Mouse (Mus musculus) mouse trophoblast stem cell (cell line): ENCODE measurements at regions not wholly inside any gene's neighbourhood (a gene's known extent, or its start where the extent isn't known, plus 50 kb on each side); places are given as distances from the start of the nearest gene placed in this dataset.
"Not testable (repeated sequence)": the region's sequence is repeated elsewhere in the genome, so short reads cannot be mapped to it uniquely, and the experiment has no call there.

Source experiments
- in situ Hi-C, 2 experiments: fragments of 300-500 bp; cut with MseI, MboI; formaldehyde crosslinking; loops; 2 replicates in 1 of 2; 3 replicates in 1 of 2; pipeline ENCODE4 v1.15.1; 2025

- in situ Hi-C loops: no loop called here
Measured at GRCm38 (mm10) chr5:63331186-63331585, 317.7 kb upstream of the Nwd2 start.

- in situ Hi-C loops: no loop called here
Measured at GRCm38 (mm10) chr5:63351108-63351507, 297.8 kb upstream of the Nwd2 start.

GRCm38 (mm10) chr5:63391956-63392355 is 256.9 kb upstream of the Nwd2 start:
- in situ Hi-C loops: no loop called here

- in situ Hi-C loops: no loop called here
Measured at GRCm38 (mm10) chr5:63397963-63398362, 250.9 kb upstream of the Nwd2 start.

GRCm38 (mm10) chr5:63430167-63430566 is 218.7 kb upstream of the Nwd2 start:
- in situ Hi-C loops: no loop called here

- in situ Hi-C loops: no loop called here
Measured at GRCm38 (mm10) chr5:63444407-63444806, 204.5 kb upstream of the Nwd2 start.

- in situ Hi-C loops: no loop called here
Measured at GRCm38 (mm10) chr5:63445171-63445570, 203.7 kb upstream of the Nwd2 start.

GRCm38 (mm10) chr5:63468526-63469268 is 180.2 kb upstream of the Nwd2 start:
- in situ Hi-C loops: no loop called here

GRCm38 (mm10) chr5:63469701-63470100 is 179.2 kb upstream of the Nwd2 start:
- in situ Hi-C loops: no loop called here

GRCm38 (mm10) chr5:63473163-63473562 is 175.7 kb upstream of the Nwd2 start:
- in situ Hi-C loops: no loop called here

- in situ Hi-C loops: no loop called here
Measured at GRCm38 (mm10) chr5:63476240-63476973, 172.5 kb upstream of the Nwd2 start.

- in situ Hi-C loops: no loop called here
Measured at GRCm38 (mm10) chr5:63498952-63499351, 149.9 kb upstream of the Nwd2 start.

- in situ Hi-C loops: no loop called here
Measured at GRCm38 (mm10) chr5:63503056-63503845, 145.7 kb upstream of the Nwd2 start.

- in situ Hi-C loops: loop anchor here in 1 of 2 experiments (10.0 kb wide), 1 partner anchor 231 kb away; no protein-coding TSS in a partner anchor
Measured at GRCm38 (mm10) chr5:63534197-63534596, 114.7 kb upstream of the Nwd2 start.

- in situ Hi-C loops: loop anchor here in 1 of 2 experiments (10.0 kb wide), 1 partner anchor 224 kb away; no protein-coding TSS in a partner anchor
Measured at GRCm38 (mm10) chr5:63540530-63540929, 108.4 kb upstream of the Nwd2 start.

- in situ Hi-C loops: loop anchor here in 1 of 2 experiments (10.0 kb wide), 1 partner anchor 219 kb away; no protein-coding TSS in a partner anchor
Measured at GRCm38 (mm10) chr5:63545482-63545881, 103.4 kb upstream of the Nwd2 start.

- in situ Hi-C loops: not testable (repeated sequence)
Measured at GRCm38 (mm10) chr5:63565891-63566290, 83.0 kb upstream of the Nwd2 start.

GRCm38 (mm10) chr5:63575401-63575800 is 73.5 kb upstream of the Nwd2 start:
- in situ Hi-C loops: no loop called here

GRCm38 (mm10) chr5:63579409-63579808 is 69.5 kb upstream of the Nwd2 start:
- in situ Hi-C loops: no loop called here

GRCm38 (mm10) chr5:63587051-63587450 is 61.9 kb upstream of the Nwd2 start:
- in situ Hi-C loops: no loop called here

- in situ Hi-C loops: no loop called here
Measured at GRCm38 (mm10) chr5:63587855-63588254, 61.0 kb upstream of the Nwd2 start.
